Mouse (Mus musculus): Measurements from ENCODE around the gene Sectm1b.

The Sectm1b gene

DNA sequence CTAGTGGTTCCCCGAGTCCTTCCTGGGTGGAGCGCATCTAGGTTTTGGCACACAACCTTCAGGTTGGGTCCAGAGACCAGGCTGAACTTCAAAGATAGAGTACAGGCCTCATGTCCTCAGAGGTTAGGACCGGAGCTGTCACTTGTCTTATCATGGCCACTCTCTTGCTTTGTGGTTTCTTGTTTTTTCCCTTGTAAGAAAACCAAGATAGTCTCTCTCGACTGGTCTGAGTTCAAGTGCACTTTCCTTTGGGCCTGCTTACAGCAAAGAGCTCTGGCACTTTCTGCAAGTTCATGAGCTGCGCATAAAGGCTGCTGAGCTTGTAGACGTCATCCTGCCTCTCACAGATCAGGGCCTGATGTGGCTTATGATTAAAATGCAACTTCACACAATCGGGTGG lies 36.1 kb downstream of the Sectm1b start:
- no peak for DNase-seq (ENCODE audit: low read depth)

GRCm38 (mm10) chr11:121024163-121024562 lies 39.2 kb downstream of the Sectm1b start:
- no peak for DNase-seq (ENCODE audit: low read depth)

DNA sequence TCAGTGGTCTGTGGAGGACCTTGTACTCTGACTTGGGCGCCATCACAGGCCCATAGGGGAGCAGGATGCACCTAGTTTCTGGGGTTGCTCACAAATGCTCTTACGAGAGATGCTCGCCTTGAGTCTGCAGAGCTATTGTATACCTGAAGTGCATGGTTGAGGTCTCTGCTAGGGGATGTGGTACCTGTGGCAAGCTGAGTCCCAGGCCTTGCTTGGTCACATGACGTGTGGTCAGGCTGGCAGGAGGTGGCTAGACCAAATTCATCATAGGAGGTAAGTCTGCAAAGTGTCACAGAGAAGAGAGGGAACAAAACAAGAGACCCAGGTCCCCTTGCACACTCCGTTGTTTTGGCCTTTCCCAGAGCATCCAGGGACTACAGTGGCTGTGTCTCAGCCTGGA lies 43.9 kb downstream of the Sectm1b start:
- DNase-seq (ENCODE audit: low read depth): no peak

DNA sequence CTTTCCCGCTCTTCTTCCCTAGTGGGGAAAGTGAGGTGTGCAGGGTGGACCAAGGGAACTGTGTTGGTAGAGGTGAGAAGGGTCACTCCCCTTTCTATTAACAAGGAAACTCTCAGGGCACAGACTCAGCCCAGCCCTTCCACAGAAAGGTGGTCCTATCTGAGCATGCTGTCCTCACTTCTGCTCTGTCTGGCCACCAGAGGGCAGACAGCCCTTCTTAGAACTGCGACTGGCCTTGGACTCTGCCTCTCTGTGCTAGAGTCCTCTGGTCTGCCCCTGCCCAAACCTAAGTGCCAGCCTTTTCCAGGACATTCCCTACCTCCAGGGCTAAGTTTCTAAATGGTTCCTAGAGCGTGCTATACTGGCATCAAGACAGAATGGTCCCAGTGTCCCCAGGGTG lies 45.7 kb downstream of the Sectm1b start:
- DNase-seq (ENCODE audit: low read depth): peak; percentile 79

DNA sequence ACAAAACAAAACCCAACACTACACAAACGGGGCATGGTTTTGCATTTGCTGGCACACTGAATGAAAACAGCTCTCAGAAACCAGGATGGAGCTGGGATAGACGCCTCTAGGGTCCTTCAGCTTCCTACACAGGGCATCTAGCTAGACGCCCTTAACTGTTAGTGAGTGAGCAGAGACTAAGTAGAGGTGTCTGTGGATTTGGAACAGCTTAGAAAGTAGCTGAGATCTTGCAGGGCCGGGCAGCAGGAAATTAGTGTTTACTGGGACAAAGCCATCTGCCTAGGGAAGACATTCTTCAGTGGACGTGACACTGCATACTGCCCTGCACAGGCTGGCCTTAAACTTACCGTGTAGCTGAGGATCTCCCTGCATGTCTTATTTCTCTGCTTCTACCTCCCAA lies 47.9 kb downstream of the Sectm1b start:
- no peak for DNase-seq (ENCODE audit: low read depth)

DNA sequence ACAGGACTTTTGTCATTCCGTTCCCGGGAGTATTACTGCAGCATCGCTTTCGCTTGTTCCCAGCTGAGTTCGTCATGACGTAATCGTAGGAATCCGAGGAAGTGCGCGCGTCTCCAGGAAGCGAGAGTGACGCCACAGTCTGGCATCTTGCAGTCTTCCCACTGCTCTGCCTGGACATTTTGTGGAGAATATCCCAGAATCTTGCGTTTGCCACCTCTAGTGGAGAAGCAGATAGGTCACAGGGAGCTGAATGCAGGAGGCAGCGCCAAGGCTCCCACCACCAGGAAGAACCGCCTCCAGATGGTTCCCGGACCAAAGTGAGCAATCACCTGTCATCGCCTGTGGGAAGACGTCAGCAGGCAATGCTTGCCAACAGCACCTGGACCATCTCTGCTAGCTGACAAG lies 48.5 kb downstream of the Sectm1b start:
- DNase-seq (ENCODE audit: low read depth): no peak

GRCm38 (mm10) chr11:121013656-121014055 lies 49.7 kb downstream of the Sectm1b start:
- no peak for DNase-seq (ENCODE audit: low read depth)

DNA sequence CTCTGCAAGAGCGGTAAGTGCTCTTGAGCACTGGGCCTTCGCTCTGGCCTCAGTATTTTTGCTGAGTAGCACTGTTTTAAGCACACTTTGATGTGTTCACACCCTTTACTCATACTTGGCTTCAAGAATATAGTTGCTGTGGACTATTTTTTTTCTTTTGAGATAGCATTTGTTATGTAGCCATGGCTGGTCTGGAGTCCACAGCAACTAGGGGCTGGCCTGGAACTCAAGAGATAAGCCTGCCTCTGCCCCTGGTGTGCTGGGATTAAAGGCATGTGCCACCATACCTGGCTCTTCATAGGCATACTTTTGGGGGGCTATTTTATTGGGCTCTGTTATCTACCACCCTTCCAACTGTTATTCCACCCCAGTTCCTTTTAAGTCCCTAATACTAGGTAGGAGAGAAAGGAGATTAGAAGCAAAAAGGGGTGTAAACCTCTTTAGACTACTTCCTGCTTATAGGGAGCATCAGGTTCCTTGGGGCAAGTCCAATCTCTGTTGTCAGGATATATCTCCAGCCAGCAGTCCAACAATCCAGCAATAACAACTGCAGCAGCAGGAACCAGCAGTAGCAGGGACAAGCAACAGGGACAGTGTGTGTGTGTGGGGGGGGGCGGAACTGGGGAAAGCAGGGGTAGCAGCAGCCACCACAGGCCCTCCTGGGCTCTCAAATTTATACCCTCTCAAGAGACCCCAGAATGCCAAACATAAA lies 53.2 kb downstream of the Sectm1b start:
- DNase-seq (ENCODE audit: low read depth): no peak

- DNase-seq (ENCODE audit: low read depth): no peak
Observed at GRCm38 (mm10) chr11:121006184-121006583, 57.2 kb downstream of the Sectm1b start.

- DNase-seq (ENCODE audit: low read depth): no peak
Observed at GRCm38 (mm10) chr11:121004281-121004680, 59.1 kb downstream of the Sectm1b start.

Measured in naive thymus-derived CD4-positive, alpha-beta T cell, adult 2 months (primary cell).